ENCODE assay signal across 10 mouse cellular contexts in the genomic region with DNA sequence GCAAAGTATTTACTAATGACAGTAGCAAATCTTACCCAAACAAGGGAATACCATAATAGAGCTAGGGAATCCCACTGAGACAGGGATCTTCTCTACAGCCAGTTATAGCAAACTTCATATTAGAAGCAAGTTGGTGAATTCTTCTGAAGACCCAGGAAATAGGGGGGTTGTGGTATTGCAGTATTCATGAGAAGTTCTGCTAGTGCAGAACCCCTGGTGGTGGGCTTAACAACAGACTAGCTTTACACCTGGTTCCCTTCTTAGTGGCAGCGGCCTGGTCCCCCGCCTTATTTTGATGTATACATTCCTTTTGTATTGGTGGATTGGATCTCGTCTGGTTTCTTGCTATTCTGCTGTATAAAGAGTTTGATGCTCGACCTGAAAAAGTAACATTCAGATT. TPM values are rescaled to one million over a fixed set of nuclear protein-coding genes. Genes with fewer than 3 reads are reported as not detected.
"Had no signal": no experiment of that assay in that cellular context is flagged by ENCODE, and none has a peak within 500 bp of the region (broad histone marks: within the 10 kb centered on the region; RNA-seq: fewer than 3 reads in every experiment).

No protein-coding gene starts in this region.

RNA-seq across cellular contexts. Expression of a gene that starts 39.6 kb away (rescaled TPM):
- total RNA-seq: common myeloid progenitor, adult 5-6 weeks; gastrocnemius, adult 2 months; gastrocnemius, postnatal 25 days; gastrocnemius, postnatal 36 days; granulocyte monocyte progenitor cell, adult 5-6 weeks; heart, adult 18-20 months; heart, adult 2 months; heart, adult 8-10 months had no signal
- polyA plus RNA-seq: erythroblast, embryonic 14.5 days; gonadal fat pad, adult 2 months had no signal
